Mouse (Mus musculus) thymus, adult 2 months (tissue): ENCODE measurements around the gene Eloa.

ENCODE experiments used
- CTCF ChIP-seq: fragments of 200-500 bp; IDR thresholded peaks from 2 replicates; pipeline ENCODE4 v1.5.1; 2012; ENCODE audit warnings: mild to moderate bottlenecking, control low read depth, low read length, moderate library complexity, borderline replicate concordance; ENCODE audit not compliant: control insufficient read depth, poor library complexity, insufficient read depth; ENCODE audit errors: extremely low read depth
- POLR2A ChIP-seq: fragments of 200-500 bp; IDR thresholded peaks from 2 replicates; pipeline ENCODE4 v1.6.1; 2012; ENCODE audit warnings: mild to moderate bottlenecking, low read length, control low read depth, moderate library complexity; ENCODE audit not compliant: control insufficient read depth, poor library complexity, insufficient read depth; ENCODE audit errors: extremely low read depth

- no peak for TF ChIP-seq POLR2A
- no peak for TF ChIP-seq CTCF
These were observed 16.6 kb downstream of the Eloa start for GRCm38 (mm10) chr4:136004921-136005320.
